Mouse (Mus musculus) megakaryocyte, adult 5-6 weeks (primary cell): ENCODE results near the gene Bcas1. TPM values are rescaled to one million over a fixed set of nuclear protein-coding genes. Genes with fewer than 3 reads are reported as not detected.

Experiments
- ATAC-seq: 2 replicates; pipeline ENCODE4 v1.8.0; 2016; ENCODE audit warnings: mild to moderate bottlenecking, inconsistent platforms; ENCODE audit not compliant: poor library complexity, severe bottlenecking
- total RNA-seq, 2 experiments: library from RNA; stranded (forward) in 1 of 2; stranded (reverse) in 1 of 2; fragments of 153-499, 151-499 nt in 1 of 2; fragments of 221-1000, 200-1000 nt in 1 of 2; gene quantifications; 2 replicates each; pipeline versions ENCODE4 v1.2.3 to v1.2.4; 2015 to 2017

Gene Bcas1
- total RNA-seq, 2 experiments from 2014 or later = not detected

- ATAC-seq = no peak
Observed at GRCm38 (mm10) chr2:170349784-170350183, 77.9 kb downstream of the Bcas1 start.

- ATAC-seq = no peak
Observed at GRCm38 (mm10) chr2:170349096-170349495, 78.5 kb downstream of the Bcas1 start.

GRCm38 (mm10) chr2:170347131-170347765 is 80.4 kb downstream of the Bcas1 start:
- ATAC-seq = no peak

- peak; percentile 77 for ATAC-seq
Observed at GRCm38 (mm10) chr2:170345410-170345793, 82.2 kb downstream of the Bcas1 start.

- ATAC-seq = no peak
Observed at GRCm38 (mm10) chr2:170344502-170345409, 82.9 kb downstream of the Bcas1 start.

GRCm38 (mm10) chr2:170343819-170344317 is 83.8 kb downstream of the Bcas1 start:
- no peak for ATAC-seq

- peak; percentile 81 for ATAC-seq
Observed at GRCm38 (mm10) chr2:170343133-170343818, 84.4 kb downstream of the Bcas1 start.

GRCm38 (mm10) chr2:170342312-170342830 is 85.3 kb downstream of the Bcas1 start:
- no peak for ATAC-seq

GRCm38 (mm10) chr2:170341179-170341578 is 86.5 kb downstream of the Bcas1 start:
- no peak for ATAC-seq

GRCm38 (mm10) chr2:170336266-170336760 is 91.3 kb downstream of the Bcas1 start:
- ATAC-seq = peak; percentile 63

GRCm38 (mm10) chr2:170335168-170335567 is 92.5 kb downstream of the Bcas1 start:
- ATAC-seq = no peak

- ATAC-seq = no peak
Observed at GRCm38 (mm10) chr2:170331870-170332269, 95.8 kb downstream of the Bcas1 start.

- no peak for ATAC-seq
Observed at GRCm38 (mm10) chr2:170330466-170330865, 97.2 kb downstream of the Bcas1 start.

- peak; percentile 81 for ATAC-seq
Observed at GRCm38 (mm10) chr2:170329921-170330320, 97.7 kb downstream of the Bcas1 start.

GRCm38 (mm10) chr2:170323925-170324347 is 103.7 kb downstream of the Bcas1 start:
- 0 out of 2 replicates have a peak, but pooled peaks have one; percentile 21 for ATAC-seq

GRCm38 (mm10) chr2:170322013-170322414 is 105.6 kb downstream of the Bcas1 start:
- ATAC-seq = peak; percentile 66

- 0 out of 2 replicates have a peak, but pooled peaks have one; percentile 6 for ATAC-seq
Observed at GRCm38 (mm10) chr2:170321579-170321978, 106.1 kb downstream of the Bcas1 start.

GRCm38 (mm10) chr2:170319533-170320463 is 107.8 kb downstream of the Bcas1 start:
- no peak for ATAC-seq

GRCm38 (mm10) chr2:170318713-170319532 is 108.7 kb downstream of the Bcas1 start:
- ATAC-seq = peak; percentile 80
